Mouse (Mus musculus) small intestine, adult 2 months (tissue): ENCODE data around the gene Zfp800.

Source experiments
- CTCF ChIP-seq: fragments of 200-500 bp; IDR thresholded peaks from 2 replicates; pipeline ENCODE4 v1.5.1; 2012; ENCODE audit warnings: low read depth, mild to moderate bottlenecking, control low read depth, inconsistent platforms, low read length, moderate library complexity, mixed read lengths; ENCODE audit not compliant: insufficient replicate concordance, insufficient read length; ENCODE audit errors: extremely low read depth
- POLR2A ChIP-seq: fragments of 200-500 bp; IDR thresholded peaks from 2 replicates; pipeline ENCODE4 v1.6.1; 2012; ENCODE audit warnings: low read depth, mild to moderate bottlenecking, control low read depth, inconsistent platforms, low read length, moderate library complexity

- TF ChIP-seq POLR2A: no peak
- peak; percentile 41; the same call in 1 of the 2 replicates for TF ChIP-seq CTCF
Observed at GRCm38 (mm10) chr6:28215268-28215954, 182.4 kb downstream of the Zfp800 start.
